Mouse (Mus musculus): ENCODE results near the gene Tas2r134. TPM values are rescaled to one million over a fixed set of nuclear protein-coding genes. Genes with fewer than 3 reads are reported as not detected.

Gene Tas2r134
- total RNA-seq, 2 experiments from 2014 or later: not detected

DNA sequence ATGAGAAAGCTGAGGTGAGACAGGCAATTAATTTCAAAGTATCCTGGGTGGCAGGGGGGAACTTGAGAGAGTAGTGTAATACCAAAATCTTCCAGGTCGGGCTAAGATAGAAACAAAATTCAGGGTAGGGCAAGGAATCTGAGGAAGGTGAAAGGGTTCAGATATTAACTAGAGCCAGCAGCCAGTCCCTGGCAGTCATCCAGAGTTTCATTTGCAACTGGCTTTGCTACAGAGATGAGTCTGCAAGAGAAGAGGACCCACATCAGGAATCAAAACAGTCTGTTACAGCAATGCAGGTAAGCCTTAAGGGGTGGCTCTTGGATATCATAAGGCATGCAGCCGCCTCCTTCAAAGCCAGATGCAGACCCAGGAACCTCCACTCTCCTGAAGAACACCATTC is 47.0 kb downstream of the Tas2r134 start:
- no peak for DNase-seq (ENCODE audit: extremely low spot score in 1 of 2, low spot score in 2 of 2)
- Histone ChIP-seq H3K27ac (no peak overlapping the region), H3K4me3 (no peak overlapping the region)
- no peak for TF ChIP-seq CTCF (IDR thresholded peaks at IDR 0.05)
- intact Hi-C loops (cut with DNase I): no loop called here

Data from left cerebral cortex, adult 2 months (tissue).